ENCODE assay signal across 1 mouse cellular context in the genomic region with DNA sequence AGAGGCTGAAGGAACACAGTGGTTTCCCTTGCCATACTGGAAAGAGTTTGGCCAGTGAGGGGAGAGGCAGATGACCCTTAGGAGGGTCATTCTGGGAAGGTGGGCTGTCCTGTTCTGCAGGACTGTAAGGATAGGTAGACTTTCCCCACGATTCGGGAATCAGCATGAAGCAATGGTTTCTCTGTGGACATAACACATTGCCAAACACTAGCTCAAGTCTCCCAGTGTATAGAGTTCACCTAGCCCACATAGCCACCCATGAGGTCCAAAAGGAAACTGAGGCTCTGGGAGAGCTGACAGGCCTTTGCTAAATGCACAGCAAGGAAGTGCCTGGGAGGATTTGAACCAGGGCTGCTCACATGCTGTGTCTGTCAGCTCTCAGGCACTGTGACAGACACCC.
TF ChIP-seq lines count a peak whose summit lies in the region.

No protein-coding gene starts in this region.

TF ChIP-seq in CH12.LX, 34 proteins besides CTCF, POLR2A, EP300 and RAD21:
- TF ChIP-seq USF1 (IDR thresholded peaks at IDR 0.05; ENCODE audit: low read depth, low read length), result no peak
